11 mouse cellular contexts compared by ENCODE assay signal in genomic region chr6:28542298-28542701, GRCm38 (mm10).
DNase-seq lines count a peak whose midpoint lies in the region; ATAC-seq lines count a peak whose summit lies in the region.
"Had no signal": no experiment of that assay in that cellular context is flagged by ENCODE, and none has a peak within 500 bp of the region (broad histone marks: within the 10 kb centered on the region; RNA-seq: fewer than 3 reads in every experiment).

No protein-coding gene starts in this region.

- H3K27me3 ChIP-seq in hindbrain, embryonic 15.5 days = no peaks in the 10 kb centered on the region
- H3K27me3 ChIP-seq in hindbrain, embryonic 12.5 days = no peaks in the 10 kb centered on the region
- H3K27me3 ChIP-seq in kidney, embryonic 16.5 days (ENCODE audit: insufficient read depth, low read length) = no peaks in the 10 kb centered on the region
- H3K27me3 ChIP-seq: heart, embryonic 13.5 days; lung, embryonic 15.5 days had no signal

- H3K4me2 ChIP-seq in hindbrain, embryonic 15.5 days = no peak overlapping the region
- H3K4me2 ChIP-seq in hindbrain, embryonic 12.5 days (replicated peaks) = no peak overlapping the region
- no peak overlapping the region for H3K4me2 ChIP-seq in kidney, embryonic 16.5 days (replicated peaks; ENCODE audit: low read depth, low read length)
- H3K4me2 ChIP-seq: heart, embryonic 13.5 days; lung, embryonic 15.5 days had no signal

- H3K9ac ChIP-seq in hindbrain, embryonic 15.5 days = no peak overlapping the region
- H3K9ac ChIP-seq in hindbrain, embryonic 12.5 days = no peak overlapping the region
- H3K9ac ChIP-seq in kidney, embryonic 16.5 days (replicated peaks; ENCODE audit: low read length) = no peak overlapping the region
- H3K9ac ChIP-seq: heart, embryonic 13.5 days; lung, embryonic 15.5 days had no signal

- DNase-seq in frontal cortex, postnatal 10 days (ENCODE audit: low spot score in 2 of 2) = peak; percentile 40 to 71
- DNase-seq in left cerebral cortex, adult 9 months (ENCODE audit: low spot score in 2 of 2) = peak; percentile 70 to 79
- peak; percentile 64 to 68 for DNase-seq in right cerebral cortex, adult 2 months (ENCODE audit: low spot score in 2 of 2)
- no peak for DNase-seq in B cell, adult 2 months
- no peak for DNase-seq in lung, postnatal 4 days

- H3K9me3 ChIP-seq in hindbrain, embryonic 15.5 days = no peaks in the 10 kb centered on the region
- H3K9me3 ChIP-seq in hindbrain, embryonic 12.5 days (replicated peaks) = no peaks in the 10 kb centered on the region
- no peaks in the 10 kb centered on the region for H3K9me3 ChIP-seq in kidney, embryonic 16.5 days (ENCODE audit: low read length)
- H3K9me3 ChIP-seq: heart, embryonic 13.5 days; lung, embryonic 15.5 days had no signal

- peak overlapping the region; percentile 49; the same call in 1 of the 2 replicates for H3K27ac ChIP-seq in hindbrain, embryonic 15.5 days (replicated peaks)
- H3K27ac ChIP-seq in hindbrain, embryonic 12.5 days = no peak overlapping the region
- H3K27ac ChIP-seq in kidney, embryonic 16.5 days (ENCODE audit: low read length) = no peak overlapping the region
- H3K27ac ChIP-seq: heart, embryonic 13.5 days; lung, embryonic 15.5 days had no signal

- H3K4me3 ChIP-seq in hindbrain, embryonic 15.5 days = no peak overlapping the region
- H3K4me3 ChIP-seq in hindbrain, embryonic 12.5 days = no peak overlapping the region
- H3K4me3 ChIP-seq in kidney, embryonic 16.5 days (ENCODE audit: low read length) = no peak overlapping the region
- H3K4me3 ChIP-seq: heart, embryonic 13.5 days; lung, embryonic 15.5 days had no signal

- peak; percentile 68; the same call in 1 of the 2 replicates for ATAC-seq in hindbrain, embryonic 15.5 days (ENCODE audit: low FRiP score, low read depth)
- ATAC-seq in hindbrain, embryonic 12.5 days (ENCODE audit: low FRiP score) = no peak
- no peak; the same call in 1 of the 2 replicates for ATAC-seq in kidney, embryonic 16.5 days (ENCODE audit: low FRiP score, low TSS enrichment)
- ATAC-seq: intestine, embryonic 16.5 days had no signal

- peaks cover 19% of the 10 kb centered on the region for H3K4me1 ChIP-seq in hindbrain, embryonic 15.5 days (replicated peaks)
- peaks cover 11% of the 10 kb centered on the region; the same call in 1 of the 2 replicates for H3K4me1 ChIP-seq in hindbrain, embryonic 12.5 days
- H3K4me1 ChIP-seq in kidney, embryonic 16.5 days (ENCODE audit: insufficient read depth, low read length) = no peaks in the 10 kb centered on the region
- H3K4me1 ChIP-seq: heart, embryonic 13.5 days; lung, embryonic 15.5 days had no signal

- WGBS in hindbrain, embryonic 15.5 days = 63% methylated on average over 6 of the region's 6 CpGs
- 71% methylated on average over 6 of the region's 6 CpGs for WGBS in hindbrain, embryonic 12.5 days
- 56% methylated on average over 6 of the region's 6 CpGs for WGBS in kidney, embryonic 16.5 days

- H3K36me3 ChIP-seq in hindbrain, embryonic 15.5 days = peaks cover 5% of the 10 kb centered on the region; the same call in 1 of the 2 replicates
- peaks cover 11% of the 10 kb centered on the region for H3K36me3 ChIP-seq in hindbrain, embryonic 12.5 days
- H3K36me3 ChIP-seq in kidney, embryonic 16.5 days (ENCODE audit: insufficient read depth, low read length) = peaks cover 14% of the 10 kb centered on the region; the same call in 1 of the 2 replicates

Comparison
In these comparisons a context has a peak if more than half of its experiments do, and no peak if none do; other contexts are left out.
1. DNase-seq: peak in frontal cortex, postnatal 10 days (2 of 2), left cerebral cortex, adult 9 months (2 of 2) and right cerebral cortex, adult 2 months (2 of 2); none in B cell, adult 2 months (0 of 2) and lung, postnatal 4 days (0 of 2).